Mouse (Mus musculus): ENCODE results near the gene Gm10197.

The Gm10197 gene

DNA sequence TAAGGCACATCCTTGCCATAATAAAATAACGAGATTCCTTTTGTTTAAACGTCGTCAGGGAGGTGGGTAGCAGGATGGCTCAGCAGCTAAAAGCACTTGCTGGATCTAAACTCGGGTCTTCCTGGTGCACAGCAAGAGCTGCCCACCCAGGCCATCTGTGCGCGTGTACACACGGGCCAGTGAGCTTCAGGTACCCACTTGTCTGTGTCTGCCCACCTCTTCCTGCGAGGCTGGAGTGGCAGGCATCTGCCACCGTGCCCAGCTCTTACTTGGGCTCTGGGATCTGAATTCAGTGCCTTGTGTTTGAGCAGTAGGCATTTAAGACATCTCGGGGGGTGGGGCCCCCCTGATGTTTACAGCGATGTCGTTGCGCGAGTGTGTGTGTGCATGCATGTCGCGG, 16.5 kb downstream of the Gm10197 start:
- DNase-seq (ENCODE audit: low read depth) = no peak

- DNase-seq (ENCODE audit: low read depth) = no peak
Observed at GRCm38 (mm10) chr19:53354271-53355000, 17.1 kb downstream of the Gm10197 start.

- DNase-seq (ENCODE audit: low read depth) = no peak
Observed at GRCm38 (mm10) chr19:53353864-53354263, 17.7 kb downstream of the Gm10197 start.

DNA sequence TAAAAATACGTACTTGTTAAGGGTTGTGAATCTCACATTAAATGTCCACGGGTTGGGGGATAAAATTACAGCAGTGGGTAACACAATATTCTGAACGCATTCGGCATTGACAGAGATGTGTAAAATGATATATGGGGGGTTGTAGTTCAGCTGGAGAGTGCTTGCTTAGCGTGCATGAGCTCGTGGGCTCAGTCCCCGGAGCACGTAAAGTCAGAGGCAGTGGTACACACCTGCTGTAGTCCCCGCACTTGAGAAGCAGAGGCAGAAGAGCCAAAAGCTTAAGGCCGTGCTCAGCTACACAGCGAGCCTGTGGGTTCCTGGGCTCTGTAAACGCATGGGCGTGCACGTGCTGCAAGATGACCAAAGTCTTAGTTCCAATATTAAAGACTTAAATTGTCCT, 25.8 kb downstream of the Gm10197 start:
- DNase-seq (ENCODE audit: low read depth) = no peak

DNA sequence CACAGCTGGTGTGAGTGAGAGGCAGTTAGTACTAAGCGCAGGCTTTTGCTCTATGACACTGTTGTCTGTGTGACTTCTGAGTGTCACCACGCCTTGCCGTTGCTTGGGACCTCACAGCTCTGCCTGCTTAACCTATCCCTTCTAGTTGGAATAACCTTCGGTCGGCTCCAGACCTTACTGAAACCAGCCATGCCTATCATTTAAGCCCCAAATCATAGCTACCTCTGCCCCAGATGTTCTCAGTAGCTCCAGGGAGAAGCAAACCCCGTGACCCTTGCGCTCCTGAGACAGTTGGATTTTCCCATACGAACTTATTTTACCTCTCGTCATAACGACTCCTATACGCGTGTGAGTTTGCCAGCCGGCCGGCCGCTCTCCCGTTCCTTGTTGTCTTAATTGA, 27.5 kb downstream of the Gm10197 start:
- no peak for DNase-seq (ENCODE audit: low read depth)

DNA sequence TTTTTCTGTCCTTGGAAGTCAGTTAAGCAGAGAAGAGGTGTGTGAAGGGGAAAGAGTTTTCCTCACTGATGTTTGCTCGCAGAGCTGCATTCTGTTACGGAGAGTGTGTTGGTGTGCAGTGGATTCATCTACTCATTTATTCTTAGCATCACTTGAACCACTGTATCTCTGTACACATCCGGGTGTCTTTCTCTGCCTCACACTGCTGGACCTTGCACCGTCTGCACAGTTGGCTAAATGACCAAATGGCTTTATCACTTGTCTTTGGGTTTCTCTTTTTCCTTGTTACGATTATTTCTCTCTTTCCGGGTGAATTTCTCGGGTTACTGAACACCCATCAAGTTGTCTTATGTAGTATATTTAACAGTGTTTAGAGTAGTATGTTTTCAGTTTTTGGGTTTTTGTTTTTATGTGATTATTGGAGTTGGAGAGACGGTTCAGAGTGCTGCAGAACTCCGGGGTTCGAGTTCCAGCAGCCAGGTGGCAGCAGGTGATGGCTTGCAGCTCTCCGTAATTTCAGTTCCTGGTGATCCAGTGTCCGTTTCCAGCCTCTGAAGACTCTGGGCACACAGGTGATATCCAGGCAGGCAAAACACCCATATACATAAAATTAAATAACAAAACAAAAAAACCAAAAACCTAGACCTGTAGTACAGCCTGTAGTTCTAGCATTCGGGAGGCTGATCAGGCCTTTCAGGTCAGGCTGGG, 28.2 kb downstream of the Gm10197 start:
- no peak for DNase-seq (ENCODE audit: low read depth)

- DNase-seq (ENCODE audit: low read depth) = no peak
Observed at GRCm38 (mm10) chr19:53340423-53340822, 31.1 kb downstream of the Gm10197 start.

DNA sequence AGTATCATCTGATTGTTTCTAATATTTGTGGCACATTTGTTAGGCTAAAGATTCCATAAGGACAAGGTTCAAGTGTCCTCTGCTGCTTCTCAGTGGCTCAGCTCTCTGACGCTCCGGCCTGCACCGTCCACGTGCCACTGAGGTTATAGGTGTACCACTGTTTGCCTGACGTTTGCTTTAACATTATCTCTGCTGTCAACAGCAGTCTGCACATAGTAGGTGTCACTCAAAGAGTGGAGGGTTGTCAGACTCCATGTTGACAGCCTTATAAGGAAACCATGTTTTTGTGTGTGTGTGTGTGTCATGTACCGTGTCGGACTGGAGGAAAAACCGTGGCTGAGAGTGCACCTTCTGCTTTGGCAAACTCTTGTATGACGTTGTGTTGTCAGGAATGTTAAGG, 36.3 kb downstream of the Gm10197 start:
- no peak for DNase-seq (ENCODE audit: low read depth)

- DNase-seq (ENCODE audit: low read depth) = no peak
Observed at GRCm38 (mm10) chr19:53333730-53334129, 37.8 kb downstream of the Gm10197 start.

DNA sequence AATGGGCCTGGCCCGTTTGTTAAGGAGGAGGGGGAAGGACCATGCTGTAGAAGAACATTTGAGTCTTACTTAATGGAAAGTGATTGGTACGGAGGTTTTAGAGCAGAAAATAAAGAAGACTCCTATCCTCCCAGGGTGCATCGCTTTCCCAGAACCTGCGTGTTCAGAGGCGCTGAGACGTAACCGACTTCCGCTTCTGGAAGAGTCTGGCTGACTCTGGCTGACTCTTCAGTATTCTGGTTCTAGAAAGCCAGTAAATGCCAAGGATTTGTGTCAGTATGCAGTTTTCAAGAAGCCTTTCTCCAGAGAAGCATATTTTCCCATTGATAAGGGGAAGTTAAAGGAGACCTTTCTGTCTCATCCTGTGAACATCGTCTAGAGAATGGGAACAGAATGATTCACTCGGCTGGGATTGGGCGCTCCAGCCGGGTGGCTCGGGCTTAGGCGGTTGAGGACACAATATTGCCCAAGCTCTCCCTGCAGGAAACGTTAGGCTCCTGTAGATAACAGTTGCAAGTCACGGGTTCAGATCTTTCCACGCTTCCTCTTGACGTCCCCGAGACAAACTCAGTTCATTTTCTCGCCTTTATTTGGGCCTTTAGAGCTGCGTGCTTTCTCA, 39.6 kb downstream of the Gm10197 start:
- DNase-seq (ENCODE audit: low read depth) = no peak

GRCm38 (mm10) chr19:53329992-53330381, 41.6 kb downstream of the Gm10197 start:
- DNase-seq (ENCODE audit: low read depth) = no peak

- DNase-seq (ENCODE audit: low read depth) = peak; percentile 92
Observed at GRCm38 (mm10) chr19:53329221-53329991, 42.2 kb downstream of the Gm10197 start.

- DNase-seq (ENCODE audit: low read depth) = no peak
Observed at GRCm38 (mm10) chr19:53328116-53328515, 43.5 kb downstream of the Gm10197 start.

DNA sequence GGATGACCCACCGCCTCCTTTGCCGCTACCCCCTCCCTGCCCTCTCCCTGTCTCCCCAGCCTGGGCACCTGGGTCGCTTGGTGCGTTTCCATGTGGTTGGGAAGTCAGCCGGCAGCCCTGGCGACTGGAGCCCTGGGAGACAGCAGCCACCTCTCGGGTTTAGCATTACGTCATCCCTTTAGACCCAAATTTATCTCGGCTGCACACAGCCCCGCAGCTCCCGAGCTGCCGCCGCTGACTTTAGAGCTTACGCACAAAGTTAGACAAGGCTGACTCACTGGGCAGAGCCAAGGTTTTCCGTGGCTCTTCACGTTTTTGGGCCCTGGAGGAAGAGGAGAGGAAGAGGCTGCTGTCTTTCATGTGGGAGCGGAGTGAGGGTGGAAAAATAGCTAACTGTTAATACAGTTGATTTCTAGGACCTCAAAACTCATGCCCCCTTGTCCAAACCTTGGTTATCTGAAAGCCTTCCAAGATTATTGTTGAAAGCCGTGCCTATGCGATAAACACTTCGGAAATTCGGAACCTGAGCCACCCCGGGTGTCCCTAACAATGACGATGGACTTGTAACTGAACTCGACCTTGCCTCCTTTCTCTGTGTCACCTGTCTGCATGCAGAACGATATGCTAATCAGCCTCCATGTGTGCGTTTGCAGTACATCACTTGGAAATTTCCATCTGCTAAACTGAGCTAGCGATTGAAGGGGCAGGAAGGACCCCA, 45.8 kb downstream of the Gm10197 start:
- peak; percentile 47 for DNase-seq (ENCODE audit: low read depth)

GRCm38 (mm10) chr19:53324866-53325265, 46.7 kb downstream of the Gm10197 start:
- DNase-seq (ENCODE audit: low read depth) = no peak

GRCm38 (mm10) chr19:53322438-53323048, 49.0 kb downstream of the Gm10197 start:
- no peak for DNase-seq (ENCODE audit: low read depth)

Measured in naive thymus-derived CD4-positive, alpha-beta T cell, adult 2 months (primary cell).